Mouse (Mus musculus) MEL (cell line): ENCODE measurements around the gene Slc25a48.

Source experiments
- CHD2 ChIP-seq: IDR thresholded peaks from 2 replicates; pipeline ENCODE4 v1.6.1; 2011; ENCODE audit warnings: low read length, improper control_type of control experiment
- CTCF ChIP-seq, 3 experiments: IDR thresholded peaks in 2 of 3; conservative IDR thresholded peaks in 1 of 3; 2 replicates each; pipeline ENCODE4 v1.5.1; 2011 to 2012; ENCODE audit warnings: low read length in 3 of 3, low read depth in 2 of 3, mild to moderate bottlenecking in 2 of 3, improper control_type of control experiment in 1 of 3, inconsistent platforms in 1 of 3, mixed read lengths in 1 of 3, moderate library complexity in 1 of 3; ENCODE audit not compliant: control insufficient read depth in 1 of 3, insufficient read depth in 1 of 3, poor library complexity in 1 of 3, severe bottlenecking in 1 of 3
- ETS1 ChIP-seq: IDR thresholded peaks from 2 replicates; pipeline ENCODE4 v1.6.1; 2012; ENCODE audit warnings: low read depth, mild to moderate bottlenecking, inconsistent platforms, low read length, improper control_type of control experiment, moderate library complexity
- HCFC1 ChIP-seq: IDR thresholded peaks from 2 replicates; pipeline ENCODE4 v1.6.1; 2012; ENCODE audit warnings: low read depth, mild to moderate bottlenecking, inconsistent platforms, low read length, improper control_type of control experiment, moderate library complexity
- JUND ChIP-seq: IDR thresholded peaks from 2 replicates; pipeline ENCODE4 v1.6.1; 2011; ENCODE audit warnings: low read depth, mild to moderate bottlenecking, improper control_type of control experiment, low read length
- MXI1 ChIP-seq: IDR thresholded peaks from 2 replicates; pipeline ENCODE4 v1.6.1; 2011; ENCODE audit warnings: mild to moderate bottlenecking, low read depth, low read length, improper control_type of control experiment
- POLR2A ChIP-seq, 2 experiments: IDR thresholded peaks; 2 replicates each; pipeline ENCODE4 v1.6.1; 2011 to 2012; ENCODE audit warnings: low read length in 2 of 2, mild to moderate bottlenecking in 2 of 2, control low read depth in 1 of 2, improper control_type of control experiment in 1 of 2, low read depth in 1 of 2, moderate library complexity in 1 of 2; ENCODE audit not compliant: control insufficient read depth in 1 of 2, insufficient read depth in 1 of 2, poor library complexity in 1 of 2

DNA sequence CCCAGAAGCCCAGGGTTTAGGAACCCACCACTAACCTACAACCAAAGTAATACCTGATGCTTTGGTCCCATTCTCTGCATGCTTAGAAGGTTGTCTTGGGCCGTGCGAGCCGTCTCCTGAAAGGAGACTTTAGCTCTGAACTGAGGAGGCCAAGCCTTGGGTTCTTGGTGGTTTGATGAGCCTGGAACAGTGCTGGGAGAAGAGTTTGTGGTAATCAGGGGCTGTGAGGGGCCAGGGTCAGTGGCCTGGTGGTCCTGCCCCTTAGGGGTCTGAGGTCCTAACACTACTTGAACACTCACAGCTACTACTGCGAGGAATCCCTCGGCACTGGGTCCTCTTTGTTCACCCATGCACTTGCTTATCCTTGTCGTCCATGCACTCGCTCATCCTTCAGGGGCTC lies 29.6 kb downstream of the Slc25a48 start:
- TF ChIP-seq CTCF (IDR thresholded peaks at IDR 0.05 in 2 of 3, conservative IDR thresholded peaks at IDR 0.05 in 1 of 3; ENCODE audit: control insufficient read depth in 1 of 3, insufficient read depth in 1 of 3, low read depth in 2 of 3, low read length in 3 of 3, poor library complexity in 1 of 3, severe bottlenecking in 1 of 3): no peak
- TF ChIP-seq JUND: no peak
- no peak for TF ChIP-seq POLR2A (IDR thresholded peaks at IDR 0.05; ENCODE audit: control insufficient read depth in 1 of 2, insufficient read depth in 1 of 2, low read depth in 1 of 2, low read length in 2 of 2, poor library complexity in 1 of 2)
- TF ChIP-seq MXI1: no peak
- TF ChIP-seq ETS1: no peak
- TF ChIP-seq CHD2: no peak
- no peak for TF ChIP-seq HCFC1
